Mouse (Mus musculus): ENCODE measurements around the gene Cycs.

- TF ChIP-seq CTCF (IDR thresholded peaks at IDR 0.05; ENCODE audit: borderline replicate concordance, insufficient read depth, low read depth, low read length) (no peak), POLR2A (IDR thresholded peaks at IDR 0.05; ENCODE audit: borderline replicate concordance, insufficient read depth, low read length) (no peak)
Observed at GRCm38 (mm10) chr6:50549791-50550190, 16.5 kb downstream of the Cycs start.
